Mouse (Mus musculus) heart, embryonic 14.5 days (tissue): ENCODE data around the gene Man2c1. TPM values are rescaled to one million over a fixed set of nuclear protein-coding genes. Genes with fewer than 3 reads are reported as not detected.

Source experiments
- ATAC-seq: fragments of 200-750 bp; cut with Nextera tagmentation; 2 replicates; pipeline ENCODE4 v1.8.0; 2017; ENCODE audit warnings: low read depth, moderate TSS enrichment; ENCODE audit not compliant: insufficient number of reproducible peaks, insufficient read depth, low FRiP score
- H3K27ac ChIP-seq, 2 experiments: fragments of 200-500 bp in 1 of 2; fragments of 300-500 bp in 1 of 2; sonication (generic) in 1 of 2; replicated peaks in 1 of 2; 2 replicates each; pipeline ENCODE4 v1.5.1; 2012 to 2014; ENCODE audit warnings: low read depth in 2 of 2, low read length in 2 of 2, control low read depth in 1 of 2, mild to moderate bottlenecking in 1 of 2, mixed read lengths in 1 of 2; ENCODE audit not compliant: control insufficient read depth in 1 of 2, insufficient read depth in 1 of 2
- H3K27me3 ChIP-seq: fragments of 300-500 bp; sonication (generic); 2 replicates; pipeline ENCODE4 v1.6.1; 2014; ENCODE audit warnings: mild to moderate bottlenecking, low read length, control low read depth; ENCODE audit not compliant: control insufficient read depth, insufficient read depth
- H3K36me3 ChIP-seq: fragments of 300-500 bp; sonication (generic); 2 replicates; pipeline ENCODE4 v1.6.1; 2014; ENCODE audit warnings: mild to moderate bottlenecking, control low read depth, low read length, mixed read lengths; ENCODE audit not compliant: control insufficient read depth, insufficient read depth
- H3K4me1 ChIP-seq, 2 experiments: fragments of 200-500 bp in 1 of 2; fragments of 300-500 bp in 1 of 2; sonication (generic) in 1 of 2; 2 replicates each; pipeline ENCODE4 v1.6.1; 2012 to 2014; ENCODE audit warnings: low read length in 2 of 2, control low read depth in 1 of 2, mixed read lengths in 1 of 2; ENCODE audit not compliant: control insufficient read depth in 2 of 2, insufficient read depth in 2 of 2
- H3K4me2 ChIP-seq: fragments of 300-500 bp; sonication (generic); 2 replicates; pipeline ENCODE4 v1.6.1; 2014; ENCODE audit warnings: mild to moderate bottlenecking, low read length
- H3K4me3 ChIP-seq, 2 experiments: fragments of 200-500 bp in 1 of 2; fragments of 300-500 bp in 1 of 2; sonication (generic) in 1 of 2; 2 replicates each; pipeline ENCODE4 v1.5.1; 2012 to 2014; ENCODE audit warnings: low read length in 2 of 2, mild to moderate bottlenecking in 2 of 2, control low read depth in 1 of 2, low read depth in 1 of 2, moderate library complexity in 1 of 2; ENCODE audit not compliant: control insufficient read depth in 1 of 2, insufficient read depth in 1 of 2
- H3K9ac ChIP-seq: fragments of 300-500 bp; sonication (generic); 2 replicates; pipeline ENCODE4 v1.6.1; 2014; ENCODE audit warnings: mild to moderate bottlenecking, low read length
- H3K9me3 ChIP-seq: fragments of 300-500 bp; sonication (generic); 2 replicates; pipeline ENCODE4 v1.6.1; 2016; ENCODE audit warnings: low read length, control low read depth; ENCODE audit not compliant: control insufficient read depth
- WGBS: fragments of 180-500 bp; shearing (Covaris S2); extraction: QIAGEN DNeasy Blood & Tissue Kit; methylation state at CpG from one replicate; pipeline ENCODE4 v1.1.7; 2014; 5-methylcytosine and 5-hydroxymethylcytosine counted together
- polyA plus RNA-seq: library from polyadenylated mRNA; unstranded; fragments of >200 nt; fragmentation: Nextera tagmentation; extraction: Ambion mirVana; gene quantifications from 2 replicates; pipeline ENCODE4 v1.2.1, GENCODE M21; 2014

Man2c1 gene
- polyA plus RNA-seq, 1 experiment from 2014 or later, result 33.1 TPM

DNA sequence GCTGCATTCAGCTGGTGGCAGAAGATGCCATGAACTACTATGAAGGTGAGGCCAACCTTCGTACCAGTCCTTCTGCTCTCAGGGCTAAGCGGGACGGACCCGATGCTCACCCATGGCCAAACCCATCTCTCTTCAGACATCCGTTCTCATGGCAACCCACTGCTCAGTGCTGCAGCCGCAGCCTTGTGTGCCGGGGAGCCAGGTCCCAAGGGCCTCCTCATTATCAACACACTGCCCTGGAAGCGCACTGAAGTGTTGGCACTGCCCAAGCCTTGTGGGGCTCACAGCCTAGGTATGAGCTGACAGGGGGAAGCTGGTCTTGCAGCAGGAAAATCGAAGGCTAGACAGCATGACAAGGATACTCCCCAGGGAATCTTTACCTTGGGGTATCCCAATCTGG, 8.6 kb downstream of the Man2c1 start:
- Histone ChIP-seq H3K4me2 (no peak overlapping the region), H3K4me1 (peaks cover 0 to 7% of the 10 kb centered on the region in 2 experiments; a peak in 1 of 4 replicates), H3K27me3 (no peaks in the 10 kb centered on the region), H3K4me3 (no peak overlapping the region), H3K27ac (no peak overlapping the region), H3K36me3 (peaks cover 96% of the 10 kb centered on the region), H3K9ac (no peak overlapping the region), H3K9me3 (no peaks in the 10 kb centered on the region)
- WGBS, result 91% methylated on average over 9 of the region's 9 CpGs
- ATAC-seq, result no peak

DNA sequence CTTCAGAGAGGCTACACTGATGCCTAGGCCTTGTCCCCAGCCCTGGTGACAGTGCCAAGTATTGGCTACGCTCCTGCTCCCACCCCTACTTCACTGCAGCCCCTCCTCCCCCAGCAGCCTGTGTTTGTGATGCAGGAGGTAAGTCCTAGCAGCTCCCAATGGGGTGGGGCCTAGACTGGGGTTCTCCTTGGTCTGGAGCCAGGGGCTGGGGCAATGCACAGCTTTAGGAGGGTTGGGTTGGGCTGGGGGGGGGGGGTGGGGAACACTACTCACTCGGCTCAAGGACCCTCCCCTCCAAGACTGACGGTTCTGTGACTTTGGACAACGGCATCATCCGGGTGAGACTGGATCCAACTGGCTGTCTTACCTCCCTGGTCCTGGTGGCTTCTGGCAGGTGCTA, 9.1 kb downstream of the Man2c1 start:
- WGBS, result 98% methylated on average over 5 of the region's 5 CpGs
- Histone ChIP-seq H3K4me2 (no peak overlapping the region), H3K27me3 (no peaks in the 10 kb centered on the region), H3K36me3 (peaks cover 91% of the 10 kb centered on the region), H3K4me3 (no peak overlapping the region), H3K9me3 (no peaks in the 10 kb centered on the region), H3K4me1 (peaks cover 0 to 7% of the 10 kb centered on the region in 2 experiments; a peak in 1 of 4 replicates), H3K9ac (no peak overlapping the region), H3K27ac (no peak overlapping the region)
- ATAC-seq, result no peak

DNA sequence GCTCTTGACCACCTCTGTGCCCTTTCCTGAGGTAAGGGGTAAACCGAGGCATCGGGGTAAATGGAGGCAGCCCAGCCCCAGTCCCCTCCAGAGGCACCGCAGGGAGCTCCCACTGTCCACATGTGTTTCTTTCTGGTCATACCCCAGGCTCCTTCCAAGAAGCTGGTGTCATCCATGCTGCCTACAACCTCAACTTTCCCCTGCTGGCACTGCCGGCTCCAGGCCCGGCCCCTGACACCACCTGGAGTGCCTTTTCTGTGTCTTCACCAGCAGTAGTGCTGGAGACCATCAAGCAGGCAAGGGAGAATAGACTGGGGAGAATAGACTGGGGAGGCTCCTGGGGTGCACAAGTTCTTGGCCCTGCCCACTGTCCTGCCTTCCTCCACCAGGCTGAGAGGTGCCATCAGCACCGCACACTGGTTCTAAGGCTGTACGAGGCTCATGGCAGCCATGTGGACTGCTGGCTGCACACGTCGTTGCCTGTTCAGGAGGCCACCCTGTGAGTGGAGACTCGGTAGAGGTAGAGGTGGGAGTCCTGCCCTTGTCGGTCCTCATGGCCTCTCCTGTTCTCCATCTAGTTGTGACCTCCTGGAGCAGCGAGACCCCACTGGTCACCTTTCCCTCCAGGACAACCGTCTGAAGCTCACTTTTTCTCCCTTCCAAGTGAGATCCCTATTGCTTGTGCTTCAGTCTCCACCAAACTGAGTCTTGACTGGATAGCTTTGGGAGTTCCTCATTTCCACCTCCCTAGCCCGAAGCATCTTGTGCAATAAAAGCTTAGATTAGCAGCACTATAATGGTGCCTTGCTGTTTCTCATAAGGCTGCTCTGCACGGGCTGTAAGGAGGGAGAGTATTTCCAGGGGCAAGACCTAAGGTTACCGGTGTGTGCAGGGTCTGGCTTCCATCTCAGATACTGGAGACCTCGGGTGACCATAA, 11.2 kb downstream of the Man2c1 start:
- Histone ChIP-seq H3K4me2 (no peak overlapping the region), H3K9me3 (no peaks in the 10 kb centered on the region), H3K27ac (0 out of 4 replicates have a peak overlapping the region, but pooled peaks of 1 of the 2 experiments have one; percentile 1), H3K27me3 (no peaks in the 10 kb centered on the region), H3K4me1 (peaks cover 0 to 7% of the 10 kb centered on the region in 2 experiments; a peak in 1 of 4 replicates), H3K4me3 (no peak overlapping the region), H3K36me3 (peaks cover 70% of the 10 kb centered on the region), H3K9ac (no peak overlapping the region)
- no peak for ATAC-seq
- 76% methylated on average over 17 of the region's 17 CpGs for WGBS

DNA sequence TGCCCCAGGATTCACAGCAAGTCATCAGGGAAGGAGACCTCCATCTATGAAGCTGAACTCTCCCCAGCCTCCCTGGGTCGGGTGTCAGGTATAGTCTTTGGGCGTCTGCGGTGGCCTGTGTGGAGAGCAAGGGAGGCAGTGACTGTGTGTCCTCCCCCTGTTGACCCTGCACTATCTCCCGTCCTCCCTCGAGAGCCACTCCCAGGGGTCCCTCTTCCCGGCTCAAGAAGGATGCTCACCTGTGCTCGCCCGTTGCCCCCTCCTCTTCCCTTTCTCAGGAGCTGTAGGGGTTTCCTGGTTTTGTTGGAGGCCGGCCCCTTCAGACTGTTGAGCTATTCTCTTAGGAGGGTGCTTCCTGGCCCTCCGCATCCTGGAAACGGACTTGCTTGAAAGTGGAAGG, 12.7 kb downstream of the Man2c1 start:
- Histone ChIP-seq H3K9ac (no peak overlapping the region), H3K4me2 (no peak overlapping the region), H3K4me1 (peaks cover 5 to 14% of the 10 kb centered on the region in 2 experiments; a peak in 3 of 4 replicates), H3K27me3 (no peaks in the 10 kb centered on the region), H3K27ac (no peak overlapping the region), H3K9me3 (no peaks in the 10 kb centered on the region), H3K36me3 (peaks cover 55% of the 10 kb centered on the region), H3K4me3 (no peak overlapping the region)
- WGBS, result 86% methylated on average over 11 of the region's 11 CpGs
- ATAC-seq, result no peak

DNA sequence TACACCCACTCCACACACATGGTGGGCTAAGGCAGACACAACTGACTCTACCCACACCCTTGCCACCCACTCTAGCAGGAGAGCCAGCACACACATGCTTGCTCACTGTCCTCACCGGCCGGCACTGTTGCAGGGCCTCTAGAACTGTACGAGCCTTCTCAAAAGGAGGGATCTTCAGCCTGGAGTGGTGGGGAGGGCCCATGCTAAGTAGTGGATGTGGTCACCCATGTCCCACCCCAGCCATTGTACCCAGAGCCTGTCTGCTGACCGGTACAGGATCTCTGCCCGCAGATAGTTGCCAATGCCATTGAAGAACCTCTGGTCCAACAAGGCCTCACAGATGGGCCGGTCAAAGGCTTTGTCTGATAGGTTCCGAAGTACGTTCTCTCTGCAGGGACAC, 14.3 kb downstream of the Man2c1 start:
- Histone ChIP-seq H3K36me3 (peaks cover 39% of the 10 kb centered on the region), H3K4me3 (no peak overlapping the region), H3K4me2 (no peak overlapping the region), H3K9me3 (no peaks in the 10 kb centered on the region), H3K27ac (no peak overlapping the region), H3K27me3 (no peaks in the 10 kb centered on the region), H3K9ac (no peak overlapping the region), H3K4me1 (peaks cover 6 to 19% of the 10 kb centered on the region in 2 experiments; a peak in 3 of 4 replicates)
- no peak for ATAC-seq
- 82% methylated on average over 8 of the region's 8 CpGs for WGBS

DNA sequence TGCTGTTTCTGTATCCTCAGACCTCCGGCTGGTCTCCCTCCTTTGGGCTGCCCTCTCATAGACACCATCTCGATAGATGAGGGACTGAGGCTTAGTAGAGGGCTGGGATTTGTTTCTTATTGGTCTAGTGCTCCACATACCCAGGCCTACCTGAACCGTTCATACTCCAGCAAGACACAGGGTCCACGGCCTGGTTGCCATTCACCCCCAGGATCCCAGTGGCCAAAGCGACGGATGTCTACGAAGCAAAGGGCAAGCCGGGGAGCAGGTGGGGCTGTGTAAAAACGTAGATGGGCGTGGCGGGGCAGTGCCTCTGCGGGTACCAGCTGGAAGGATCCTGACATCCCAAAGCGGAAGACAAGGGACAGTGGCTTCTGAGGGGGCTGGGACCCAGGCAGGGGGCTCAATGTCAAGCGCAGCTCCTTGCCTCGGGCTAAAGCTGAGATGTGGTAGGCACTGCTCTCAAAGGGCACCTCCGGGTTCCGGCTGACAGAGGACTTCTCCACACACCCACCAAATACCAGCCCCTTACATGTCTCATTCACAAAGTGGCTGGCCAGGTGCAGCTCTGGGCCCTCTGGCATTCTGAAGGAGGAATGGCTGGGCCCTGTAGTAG, 16.1 kb downstream of the Man2c1 start:
- no peak overlapping the region; the same call in 1 of the 2 replicates for H3K4me2 ChIP-seq
- peaks cover 22% of the 10 kb centered on the region for H3K36me3 ChIP-seq
- H3K4me3 ChIP-seq, result no peak overlapping the region
- no peaks in the 10 kb centered on the region for H3K27me3 ChIP-seq
- H3K9ac ChIP-seq, result no peak overlapping the region
- ATAC-seq, result no peak
- no peak overlapping the region for H3K27ac ChIP-seq
- peaks cover 6 to 19% of the 10 kb centered on the region in 2 experiments; a peak in 3 of 4 replicates for H3K4me1 ChIP-seq
- H3K9me3 ChIP-seq, result no peaks in the 10 kb centered on the region
- 88% methylated on average over 17 of the region's 17 CpGs for WGBS

DNA sequence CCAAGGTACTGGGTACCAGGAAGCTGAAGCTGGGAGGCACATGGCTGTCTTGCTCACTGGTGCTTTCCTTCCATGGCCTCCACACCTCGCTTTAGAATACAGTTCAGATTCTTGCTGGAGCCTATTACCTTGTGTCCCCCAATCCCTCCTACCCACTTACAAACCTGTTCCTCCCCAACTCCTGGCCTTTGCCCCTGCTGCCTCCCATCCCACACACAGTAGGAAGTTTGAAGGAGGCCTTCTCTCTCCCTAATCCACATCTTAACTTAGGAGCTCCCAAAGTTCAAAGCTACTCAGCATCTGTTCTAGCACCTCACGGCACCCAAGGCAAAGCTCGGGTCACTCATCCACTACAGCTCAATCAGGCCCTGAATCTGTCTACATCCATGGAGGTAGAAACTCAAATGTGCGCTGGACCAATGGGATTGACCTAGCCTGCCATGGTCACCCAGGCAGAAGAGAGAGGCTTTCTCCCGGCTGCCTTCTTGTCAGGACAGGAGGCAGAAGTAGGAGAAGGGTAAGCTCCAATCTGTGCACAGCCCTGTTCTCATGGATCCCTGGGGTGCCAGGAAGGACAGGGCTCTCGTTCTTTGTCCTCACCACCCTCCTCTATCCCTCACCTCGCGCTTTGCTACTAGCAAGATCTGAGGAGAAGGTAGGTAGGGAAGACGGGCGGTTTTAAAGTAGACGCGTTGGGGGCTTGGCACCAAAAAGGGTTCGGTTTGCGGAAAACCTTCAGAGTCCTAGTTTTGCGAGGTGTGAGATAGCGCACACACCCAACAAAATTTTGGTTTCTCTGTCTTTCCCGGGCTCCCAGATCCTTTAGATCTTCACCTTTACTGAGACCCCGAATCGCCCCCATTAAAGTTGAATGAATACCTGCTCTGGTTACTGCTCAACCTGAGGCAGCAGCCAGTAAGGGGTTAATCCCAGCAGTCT, 17.0 kb downstream of the Man2c1 start:
- H3K4me2 ChIP-seq, result peak overlapping the region; percentile 68

More for the DNA sequence above, 17.0 kb downstream of the Man2c1 start:
- Histone ChIP-seq H3K4me3 (peak overlapping the region; percentile 57 to 74), H3K27me3 (no peaks in the 10 kb centered on the region), H3K9ac (peak overlapping the region; percentile 73), H3K36me3 (peaks cover 13% of the 10 kb centered on the region), H3K4me1 (peaks cover 6 to 13% of the 10 kb centered on the region in 2 experiments; a peak in 3 of 4 replicates), H3K27ac (peak overlapping the region; percentile 87 to 88; a peak in 3 of 4 replicates), H3K9me3 (no peaks in the 10 kb centered on the region)
- peak; percentile 29; the same call in 1 of the 2 replicates for ATAC-seq
- 6% methylated on average over 19 of the region's 19 CpGs for WGBS
